Mouse (Mus musculus) lung, embryonic 15.5 days (tissue): ENCODE results near the gene Rab11b. TPM values are rescaled to one million over a fixed set of nuclear protein-coding genes. Genes with fewer than 3 reads are reported as not detected.
A peak's percentile ranks its signal among the peaks of the same experiment; 100 is the strongest.

Experiments used
- ATAC-seq: fragments of 200-750 bp; cut with Nextera tagmentation; 2 replicates; pipeline ENCODE4 v1.8.0; 2017; ENCODE audit warnings: moderate number of reproducible peaks, borderline replicate concordance; ENCODE audit not compliant: low FRiP score, low TSS enrichment; ENCODE audit errors: extremely low read depth
- H3K27ac ChIP-seq: fragments of 300-500 bp; sonication (generic); 2 replicates; pipeline ENCODE4 v1.5.1; 2015; ENCODE audit warnings: moderate library complexity, mild to moderate bottlenecking, inconsistent platforms
- H3K27me3 ChIP-seq: fragments of 300-500 bp; sonication (generic); 2 replicates; pipeline ENCODE4 v1.6.1; 2015; ENCODE audit warnings: inconsistent platforms
- H3K36me3 ChIP-seq: fragments of 300-500 bp; sonication (generic); 2 replicates; pipeline ENCODE4 v1.6.1; 2015; ENCODE audit warnings: inconsistent platforms
- H3K4me1 ChIP-seq: fragments of 300-500 bp; sonication (generic); 2 replicates; pipeline ENCODE4 v1.6.1; 2015; ENCODE audit warnings: inconsistent platforms
- H3K4me2 ChIP-seq: fragments of 300-500 bp; sonication (generic); 2 replicates; pipeline ENCODE4 v1.6.1; 2015; ENCODE audit warnings: inconsistent platforms, mild to moderate bottlenecking, moderate library complexity
- H3K4me3 ChIP-seq: fragments of 300-500 bp; sonication (generic); 2 replicates; pipeline ENCODE4 v1.5.1; 2015; ENCODE audit warnings: mild to moderate bottlenecking, inconsistent platforms
- H3K9ac ChIP-seq: fragments of 300-500 bp; sonication (generic); 2 replicates; pipeline ENCODE4 v1.6.1; 2015; ENCODE audit warnings: inconsistent platforms
- H3K9me3 ChIP-seq: fragments of 300-500 bp; sonication (generic); 2 replicates; pipeline ENCODE4 v1.6.1; 2016; ENCODE audit warnings: inconsistent platforms
- WGBS: fragments of 180-500 bp; shearing (Covaris S2); methylation state at CpG from one replicate; pipeline ENCODE4 v1.1.7; 2015; 5-methylcytosine and 5-hydroxymethylcytosine counted together
- polyA plus RNA-seq: library from polyadenylated mRNA; unstranded; fragments of >200 nt; fragmentation: Nextera tagmentation; extraction: Ambion mirVana; gene quantifications from 2 replicates; pipeline ENCODE4 v1.2.1, GENCODE M21; 2015

Rab11b gene
- polyA plus RNA-seq, 1 experiment from 2014 or later: 306 TPM

GRCm38 (mm10) chr17:33782067-33782466 lies 21.7 kb upstream of the Rab11b start:
- H3K9me3 ChIP-seq: no peaks in the 10 kb centered on the region
- H3K4me2 ChIP-seq: peak overlapping the region; percentile 95
- peak overlapping the region; percentile 53 for H3K4me3 ChIP-seq
- no peak for ATAC-seq
- H3K4me1 ChIP-seq: peaks cover 54% of the 10 kb centered on the region
- WGBS: 25% methylated on average over 4 of the region's 4 CpGs
- no peaks in the 10 kb centered on the region for H3K27me3 ChIP-seq
- H3K9ac ChIP-seq: peak overlapping the region; percentile 55; the same call in 1 of the 2 replicates
- H3K27ac ChIP-seq: peak overlapping the region; percentile 89
- H3K36me3 ChIP-seq: peaks cover 12% of the 10 kb centered on the region

- Histone ChIP-seq H3K27ac (peak within 1 kb of the TSS; percentile 89), H3K9me3 (no peaks in the 10 kb centered on the region), H3K4me1 (peaks cover 54% of the 10 kb centered on the region), H3K27me3 (no peaks in the 10 kb centered on the region), H3K9ac (peak within 1 kb of the TSS; percentile 55), H3K4me3 (peak within 1 kb of the TSS; percentile 53), H3K36me3 (peaks cover 18% of the 10 kb centered on the region), H3K4me2 (peak within 1 kb of the TSS; percentile 95)
- peak; percentile 56 for ATAC-seq
- under 1% methylated on average over 46 of the region's 50 CpGs for WGBS
Measured at GRCm38 (mm10) chr17:33781124-33781977, 21.0 kb upstream of the Rab11b start, which contains the start of gene Angptl4. Gene Angptl4, minus strand, starts transcription at chr17:33781830.

- peak overlapping the region; percentile 95 for H3K4me2 ChIP-seq
- H3K4me1 ChIP-seq: peaks cover 54% of the 10 kb centered on the region
- H3K4me3 ChIP-seq: peak overlapping the region; percentile 53
- 67% methylated on average over 5 of the region's 5 CpGs for WGBS
- H3K9ac ChIP-seq: peak overlapping the region; percentile 55; the same call in 1 of the 2 replicates
- no peak for ATAC-seq
- no peaks in the 10 kb centered on the region for H3K9me3 ChIP-seq
- H3K27me3 ChIP-seq: no peaks in the 10 kb centered on the region
- H3K36me3 ChIP-seq: peaks cover 23% of the 10 kb centered on the region
- H3K27ac ChIP-seq: peak overlapping the region; percentile 89
Measured at GRCm38 (mm10) chr17:33780431-33780830, 20.1 kb upstream of the Rab11b start.

GRCm38 (mm10) chr17:33779967-33780295 lies 19.6 kb upstream of the Rab11b start:
- Histone ChIP-seq H3K4me2 (peak overlapping the region; percentile 95), H3K4me3 (peak overlapping the region; percentile 53), H3K27me3 (no peaks in the 10 kb centered on the region), H3K36me3 (peaks cover 28% of the 10 kb centered on the region), H3K9ac (no peak overlapping the region), H3K4me1 (peaks cover 54% of the 10 kb centered on the region), H3K9me3 (no peaks in the 10 kb centered on the region), H3K27ac (peak overlapping the region; percentile 89)
- no peak for ATAC-seq
- WGBS: 57% methylated on average over 5 of the region's 5 CpGs

- H3K36me3 ChIP-seq: peaks cover 31% of the 10 kb centered on the region
- H3K27ac ChIP-seq: peak overlapping the region; percentile 89
- H3K9ac ChIP-seq: no peak overlapping the region
- H3K4me2 ChIP-seq: peak overlapping the region; percentile 95
- 21% methylated on average over 9 of the region's 9 CpGs for WGBS
- peaks cover 54% of the 10 kb centered on the region for H3K4me1 ChIP-seq
- ATAC-seq: peak; percentile 88
- peak overlapping the region; percentile 53 for H3K4me3 ChIP-seq
- no peaks in the 10 kb centered on the region for H3K9me3 ChIP-seq
- no peaks in the 10 kb centered on the region for H3K27me3 ChIP-seq
Measured at GRCm38 (mm10) chr17:33779271-33779966, 19.1 kb upstream of the Rab11b start.

GRCm38 (mm10) chr17:33775287-33775686 lies 15.0 kb upstream of the Rab11b start:
- Histone ChIP-seq H3K27me3 (no peaks in the 10 kb centered on the region), H3K4me2 (no peak overlapping the region), H3K27ac (no peak overlapping the region), H3K4me3 (no peak overlapping the region), H3K4me1 (peaks cover 22% of the 10 kb centered on the region), H3K9me3 (no peaks in the 10 kb centered on the region), H3K36me3 (peaks cover 31% of the 10 kb centered on the region), H3K9ac (no peak overlapping the region)
- ATAC-seq: no peak
- WGBS: 92% methylated on average over 4 of the region's 4 CpGs

GRCm38 (mm10) chr17:33774573-33775155 lies 14.3 kb upstream of the Rab11b start:
- H3K4me2 ChIP-seq: no peak overlapping the region
- H3K4me1 ChIP-seq: peaks cover 17% of the 10 kb centered on the region
- no peak overlapping the region for H3K27ac ChIP-seq
- no peak for ATAC-seq
- 86% methylated on average over 8 of the region's 8 CpGs for WGBS
- no peaks in the 10 kb centered on the region for H3K9me3 ChIP-seq
- H3K9ac ChIP-seq: no peak overlapping the region
- H3K4me3 ChIP-seq: no peak overlapping the region
- peaks cover 31% of the 10 kb centered on the region for H3K36me3 ChIP-seq
- no peaks in the 10 kb centered on the region for H3K27me3 ChIP-seq

GRCm38 (mm10) chr17:33773871-33774572 lies 13.7 kb upstream of the Rab11b start:
- H3K9ac ChIP-seq: no peak overlapping the region
- peaks cover 11% of the 10 kb centered on the region for H3K4me1 ChIP-seq
- peaks cover 31% of the 10 kb centered on the region for H3K36me3 ChIP-seq
- no peak overlapping the region for H3K4me2 ChIP-seq
- no peak overlapping the region for H3K27ac ChIP-seq
- no peak overlapping the region for H3K4me3 ChIP-seq
- no peaks in the 10 kb centered on the region for H3K27me3 ChIP-seq
- no peaks in the 10 kb centered on the region for H3K9me3 ChIP-seq
- WGBS: 82% methylated on average over 6 of the region's 6 CpGs
- no peak for ATAC-seq

- H3K4me3 ChIP-seq: no peak overlapping the region
- WGBS: 71% methylated on average over 6 of the region's 6 CpGs
Measured at GRCm38 (mm10) chr17:33773426-33773825, 13.1 kb upstream of the Rab11b start.

GRCm38 (mm10) chr17:33771617-33772016 lies 11.3 kb upstream of the Rab11b start:
- Histone ChIP-seq H3K4me1 (no peaks in the 10 kb centered on the region), H3K4me2 (no peak overlapping the region), H3K9me3 (no peaks in the 10 kb centered on the region), H3K9ac (no peak overlapping the region), H3K27ac (no peak overlapping the region), H3K4me3 (no peak overlapping the region), H3K27me3 (no peaks in the 10 kb centered on the region), H3K36me3 (peaks cover 15% of the 10 kb centered on the region)
- ATAC-seq: no peak
- 88% methylated on average over 4 of the region's 4 CpGs for WGBS

More at GRCm38 (mm10) chr17:33773426-33773825, 13.1 kb upstream of the Rab11b start:
- Histone ChIP-seq H3K27ac (no peak overlapping the region), H3K4me2 (no peak overlapping the region), H3K36me3 (peaks cover 31% of the 10 kb centered on the region), H3K9ac (no peak overlapping the region), H3K4me1 (peaks cover 5% of the 10 kb centered on the region), H3K9me3 (no peaks in the 10 kb centered on the region), H3K27me3 (no peaks in the 10 kb centered on the region)
- ATAC-seq: no peak

GRCm38 (mm10) chr17:33766389-33766788 lies 6.1 kb upstream of the Rab11b start:
- H3K27me3 ChIP-seq: no peaks in the 10 kb centered on the region
- no peak overlapping the region for H3K4me3 ChIP-seq
- H3K9ac ChIP-seq: no peak overlapping the region
- no peak overlapping the region for H3K4me2 ChIP-seq
- H3K36me3 ChIP-seq: no peaks in the 10 kb centered on the region
- no peak overlapping the region for H3K27ac ChIP-seq
- no peaks in the 10 kb centered on the region for H3K4me1 ChIP-seq
- no peaks in the 10 kb centered on the region for H3K9me3 ChIP-seq
- no peak for ATAC-seq
- 69% methylated on average over 3 of the region's 3 CpGs for WGBS
